Mouse (Mus musculus): ENCODE data around the gene Smap1. TPM values are rescaled to one million over a fixed set of nuclear protein-coding genes. Genes with fewer than 3 reads are reported as not detected.

Smap1 gene
- total RNA-seq, 2 experiments from 2014 or later, result 132 TPM

- Histone ChIP-seq H3K27ac (no peak overlapping the region), H3K4me3 (no peak overlapping the region)
- no peak for DNase-seq (ENCODE audit: low spot score in 2 of 2)
- no peak for TF ChIP-seq CTCF (conservative IDR thresholded peaks at IDR 0.05)
Measured at GRCm38 (mm10) chr1:23902736-23903135, 19.4 kb downstream of the Smap1 start.

- no peak overlapping the region for H3K27ac ChIP-seq
- DNase-seq (ENCODE audit: low spot score in 2 of 2), result no peak
- no peak for TF ChIP-seq CTCF (conservative IDR thresholded peaks at IDR 0.05)
- H3K4me3 ChIP-seq, result no peak overlapping the region
Measured at GRCm38 (mm10) chr1:23899647-23900020, 22.5 kb downstream of the Smap1 start.

- H3K4me3 ChIP-seq, result no peak overlapping the region
- no peak for DNase-seq (ENCODE audit: low spot score in 2 of 2)
- H3K27ac ChIP-seq, result no peak overlapping the region
- no peak for TF ChIP-seq CTCF (conservative IDR thresholded peaks at IDR 0.05)
Measured at GRCm38 (mm10) chr1:23899020-23899646, 23.0 kb downstream of the Smap1 start.

- no peak for TF ChIP-seq CTCF (conservative IDR thresholded peaks at IDR 0.05)
- no peak overlapping the region for H3K27ac ChIP-seq
- no peak overlapping the region for H3K4me3 ChIP-seq
- no peak for DNase-seq (ENCODE audit: low spot score in 2 of 2)
Measured at GRCm38 (mm10) chr1:23892072-23892471, 30.0 kb downstream of the Smap1 start.

- no peak overlapping the region for H3K27ac ChIP-seq
- TF ChIP-seq CTCF (conservative IDR thresholded peaks at IDR 0.05), result no peak
- DNase-seq (ENCODE audit: low spot score in 2 of 2), result no peak
- no peak overlapping the region for H3K4me3 ChIP-seq
Measured at GRCm38 (mm10) chr1:23884914-23885313, 37.2 kb downstream of the Smap1 start.

- Histone ChIP-seq H3K4me3 (no peak overlapping the region), H3K27ac (no peak overlapping the region)
- DNase-seq (ENCODE audit: low spot score in 2 of 2), result no peak
- no peak for TF ChIP-seq CTCF (conservative IDR thresholded peaks at IDR 0.05)
Measured at GRCm38 (mm10) chr1:23884087-23884668, 37.9 kb downstream of the Smap1 start.

- no peak for TF ChIP-seq CTCF (conservative IDR thresholded peaks at IDR 0.05)
- DNase-seq (ENCODE audit: low spot score in 2 of 2), result no peak
- Histone ChIP-seq H3K27ac (no peak overlapping the region), H3K4me3 (no peak overlapping the region)
Measured at GRCm38 (mm10) chr1:23882681-23883080, 39.4 kb downstream of the Smap1 start.

GRCm38 (mm10) chr1:23872194-23872593, 49.9 kb downstream of the Smap1 start:
- Histone ChIP-seq H3K27ac (no peak overlapping the region), H3K4me3 (no peak overlapping the region)
- DNase-seq (ENCODE audit: low spot score in 2 of 2), result no peak
- no peak for TF ChIP-seq CTCF (conservative IDR thresholded peaks at IDR 0.05)

- no peak for DNase-seq (ENCODE audit: low spot score in 2 of 2)
- no peak for TF ChIP-seq CTCF (conservative IDR thresholded peaks at IDR 0.05)
- H3K4me3 ChIP-seq, result no peak overlapping the region
- no peak overlapping the region for H3K27ac ChIP-seq
Measured at GRCm38 (mm10) chr1:23867350-23867862, 54.7 kb downstream of the Smap1 start.

GRCm38 (mm10) chr1:23865566-23865965, 56.6 kb downstream of the Smap1 start:
- DNase-seq (ENCODE audit: low spot score in 2 of 2), result no peak
- no peak overlapping the region for H3K4me3 ChIP-seq
- H3K27ac ChIP-seq, result no peak overlapping the region
- no peak for TF ChIP-seq CTCF (conservative IDR thresholded peaks at IDR 0.05)

- no peak overlapping the region for H3K4me3 ChIP-seq
- DNase-seq (ENCODE audit: low spot score in 2 of 2), result no peak
- no peak for TF ChIP-seq CTCF (conservative IDR thresholded peaks at IDR 0.05)
- H3K27ac ChIP-seq, result no peak overlapping the region
Measured at GRCm38 (mm10) chr1:23860944-23861343, 61.2 kb downstream of the Smap1 start.

- TF ChIP-seq CTCF (conservative IDR thresholded peaks at IDR 0.05), result no peak
- Histone ChIP-seq H3K27ac (no peak overlapping the region), H3K4me3 (no peak overlapping the region)
- DNase-seq (ENCODE audit: low spot score in 2 of 2), result no peak
Measured at GRCm38 (mm10) chr1:23855623-23856022, 66.5 kb downstream of the Smap1 start.

GRCm38 (mm10) chr1:23846044-23846680, 76.0 kb downstream of the Smap1 start:
- TF ChIP-seq CTCF (conservative IDR thresholded peaks at IDR 0.05), result no peak
- Histone ChIP-seq H3K27ac (peak overlapping the region; percentile 79), H3K4me3 (no peak overlapping the region)
- peak; percentile 38 to 59 for DNase-seq (ENCODE audit: low spot score in 2 of 2)

GRCm38 (mm10) chr1:23845007-23845406, 77.1 kb downstream of the Smap1 start:
- Histone ChIP-seq H3K4me3 (no peak overlapping the region), H3K27ac (peak overlapping the region; percentile 65)
- no peak for TF ChIP-seq CTCF (conservative IDR thresholded peaks at IDR 0.05)
- DNase-seq (ENCODE audit: low spot score in 2 of 2), result no peak

All from layer of hippocampus, adult 2 months (tissue).